Mouse (Mus musculus) 416B (cell line): ENCODE data around the gene Trem1.

Experiments used
- DNase-seq: peaks from one replicate; pipeline ENCODE4 v3.0.0; 2011; ENCODE audit warnings: low read depth

Trem1 gene

DNA sequence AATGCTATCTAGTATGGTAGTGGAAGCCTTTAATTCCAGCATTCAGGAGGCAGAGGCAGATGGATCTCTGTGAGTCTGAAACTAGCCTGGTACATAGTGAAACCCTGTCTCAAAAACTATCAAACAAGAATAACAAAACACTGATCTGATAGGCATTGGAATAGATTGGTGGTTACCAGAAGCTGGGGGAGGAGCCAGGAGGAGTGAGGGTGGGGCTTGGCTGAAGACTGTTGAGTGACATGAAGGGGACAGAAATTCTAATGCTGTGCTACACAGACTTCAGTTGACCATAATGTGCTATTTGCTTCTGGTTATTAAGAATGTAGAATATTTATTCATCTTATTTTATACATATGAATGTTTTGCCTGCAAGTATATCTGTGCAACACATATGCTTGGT lies 35.7 kb downstream of the Trem1 start:
- DNase-seq = no peak

DNA sequence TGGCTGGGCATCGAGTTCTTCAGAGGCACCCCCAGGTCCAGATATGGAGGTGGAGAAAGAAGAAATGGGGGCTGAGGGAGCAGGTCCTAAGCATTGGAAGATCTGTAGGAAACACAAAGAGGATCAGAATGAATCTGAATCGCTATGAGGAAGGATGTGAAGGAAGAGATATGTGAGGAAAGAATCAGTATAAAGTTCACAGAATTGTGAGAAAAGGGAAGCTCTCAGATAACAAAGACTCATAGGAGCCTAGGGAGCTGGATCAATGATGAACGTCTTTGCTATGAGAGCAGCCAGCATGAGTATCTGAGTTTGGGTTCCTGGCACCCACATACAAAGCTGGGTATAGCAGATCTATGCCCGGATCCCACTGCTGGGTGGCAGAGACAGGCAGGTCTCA lies 37.3 kb downstream of the Trem1 start:
- no peak for DNase-seq

DNA sequence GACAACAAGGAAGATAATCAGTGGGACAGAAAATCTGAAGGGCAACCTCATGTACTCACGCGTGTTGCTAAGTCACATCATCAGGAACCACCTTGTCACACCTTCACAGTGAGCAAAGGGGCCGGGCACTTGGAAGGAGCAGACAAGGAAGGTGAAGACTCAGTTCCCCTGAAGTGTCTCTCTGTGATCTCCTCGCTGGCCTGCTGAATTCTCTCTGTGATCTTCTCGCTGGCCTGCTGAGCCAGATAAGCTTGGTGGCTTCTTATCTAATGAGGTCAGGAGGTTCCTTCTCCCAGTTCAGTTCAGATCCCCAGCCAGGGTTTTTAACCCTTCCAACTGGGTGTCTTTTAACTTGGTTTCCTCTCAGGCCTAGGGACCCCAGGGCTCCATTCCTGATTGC lies 39.6 kb downstream of the Trem1 start:
- peak; percentile 84 for DNase-seq

DNA sequence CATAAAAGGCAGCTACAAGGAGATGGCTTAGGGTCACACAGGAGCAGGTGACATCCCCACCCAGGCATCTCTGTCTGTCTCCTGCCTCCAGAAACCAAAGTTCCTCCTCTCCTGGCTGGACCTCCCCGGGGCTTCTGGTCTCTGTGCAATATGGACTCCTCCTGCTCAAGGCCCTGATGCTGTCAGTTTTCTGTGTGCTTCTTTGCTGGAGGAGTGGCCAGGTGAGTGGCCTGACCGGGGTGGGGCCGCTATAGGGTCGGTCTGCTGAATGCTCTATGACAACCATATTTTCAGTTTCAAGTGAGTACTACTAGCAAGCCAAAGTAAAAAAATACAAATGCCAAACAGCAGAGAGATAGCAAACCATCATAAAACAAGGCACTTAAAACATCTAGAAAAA lies 40.0 kb downstream of the Trem1 start:
- no peak for DNase-seq

DNA sequence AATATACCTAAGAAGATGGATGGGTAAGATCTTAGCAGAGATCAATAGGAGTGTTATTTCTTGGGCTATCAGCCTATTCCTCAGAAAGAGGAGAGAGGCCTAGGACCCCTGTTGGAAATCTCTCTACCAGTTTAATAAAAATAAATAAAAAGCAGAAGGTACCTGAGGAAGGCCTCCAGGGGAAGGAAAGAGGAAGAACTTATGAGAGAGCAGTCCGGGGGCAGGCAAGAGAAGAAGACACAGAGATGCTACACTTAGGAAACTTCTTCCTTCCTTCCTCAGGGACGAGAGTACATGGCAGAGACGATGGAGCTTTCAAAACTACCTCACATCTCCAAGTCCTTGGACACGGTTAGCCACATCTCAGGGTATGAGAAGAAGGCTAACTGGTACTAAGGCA lies 41.5 kb downstream of the Trem1 start:
- DNase-seq = no peak

GRCm38 (mm10) chr17:48274885-48275284 lies 42.3 kb downstream of the Trem1 start:
- peak; percentile 89 for DNase-seq

DNA sequence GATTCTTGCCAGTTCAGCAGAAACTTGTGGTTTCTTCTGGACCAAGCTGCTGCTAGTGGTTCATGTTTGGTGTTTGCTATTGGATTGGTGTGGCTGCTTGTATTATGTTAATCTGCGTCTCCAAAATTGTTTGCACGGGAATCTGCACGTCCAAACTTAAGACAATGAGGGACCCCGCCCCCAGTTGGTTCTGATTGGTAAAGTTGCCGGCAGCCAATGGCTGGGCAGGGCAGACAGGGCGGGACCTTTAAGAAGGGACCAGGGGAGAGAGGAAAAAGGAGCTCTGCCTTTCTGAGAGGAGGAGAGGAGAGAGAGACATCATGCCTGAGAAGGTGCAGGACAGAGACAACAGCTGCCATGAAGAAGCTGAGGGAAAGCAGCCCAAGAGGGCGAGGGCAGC lies 43.2 kb downstream of the Trem1 start:
- DNase-seq = peak; percentile 39

DNA sequence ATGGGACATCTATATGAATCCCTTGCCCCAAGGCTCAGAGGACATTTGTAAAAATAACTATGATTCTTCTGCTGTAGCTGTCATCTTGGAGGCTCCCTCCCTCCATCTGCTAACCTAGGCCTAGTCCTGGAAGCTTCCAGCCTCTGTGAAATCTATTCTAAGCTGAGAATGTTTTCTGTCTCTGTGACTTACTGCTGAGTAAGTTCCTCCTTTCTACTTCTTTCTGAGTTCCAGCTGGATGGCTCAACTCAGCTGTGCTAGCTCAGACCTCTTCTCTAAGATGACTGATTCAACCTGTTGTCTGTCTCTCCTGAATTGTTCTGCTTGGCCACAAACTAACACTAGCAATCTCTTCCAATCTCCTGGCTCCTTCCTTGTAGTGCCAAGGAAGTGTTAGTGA lies 45.8 kb downstream of the Trem1 start:
- no peak for DNase-seq

GRCm38 (mm10) chr17:48279002-48279401 lies 46.4 kb downstream of the Trem1 start:
- DNase-seq = no peak

GRCm38 (mm10) chr17:48280943-48281738 lies 48.6 kb downstream of the Trem1 start:
- DNase-seq = no peak

- DNase-seq = no peak
Observed at GRCm38 (mm10) chr17:48281739-48282085, 49.1 kb downstream of the Trem1 start.

DNA sequence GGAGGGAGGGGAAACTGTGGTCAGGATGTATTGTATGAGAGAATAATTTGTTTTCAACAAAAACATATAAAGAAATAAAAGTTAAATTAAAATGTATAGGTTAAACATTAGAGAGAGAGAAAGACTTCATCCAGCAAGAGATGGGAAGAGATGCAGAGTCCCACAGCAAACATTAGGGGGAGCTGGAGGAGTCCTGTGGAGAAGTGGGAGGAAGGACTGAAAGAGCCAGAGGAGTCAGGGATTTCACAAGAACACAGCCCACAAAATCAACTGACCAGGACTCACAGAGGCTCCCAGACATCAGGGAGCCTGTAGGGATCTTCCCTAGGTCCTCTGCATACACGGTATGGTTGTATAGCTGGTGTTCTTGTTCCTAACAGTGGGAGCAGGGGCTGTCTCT lies 54.2 kb downstream of the Trem1 start:
- DNase-seq = peak; percentile 86

GRCm38 (mm10) chr17:48287276-48287675 lies 54.7 kb downstream of the Trem1 start:
- DNase-seq = peak; percentile 49

GRCm38 (mm10) chr17:48293500-48294194 lies 61.1 kb downstream of the Trem1 start:
- DNase-seq = no peak
